Mouse (Mus musculus): ENCODE measurements around the gene 1190002N15Rik. TPM values are rescaled to one million over a fixed set of nuclear protein-coding genes. Genes with fewer than 3 reads are reported as not detected.
A peak's percentile ranks its signal among the peaks of the same experiment; 100 is the strongest.

Gene 1190002N15Rik
- total RNA-seq, 1 experiment = 24.9 TPM

DNA sequence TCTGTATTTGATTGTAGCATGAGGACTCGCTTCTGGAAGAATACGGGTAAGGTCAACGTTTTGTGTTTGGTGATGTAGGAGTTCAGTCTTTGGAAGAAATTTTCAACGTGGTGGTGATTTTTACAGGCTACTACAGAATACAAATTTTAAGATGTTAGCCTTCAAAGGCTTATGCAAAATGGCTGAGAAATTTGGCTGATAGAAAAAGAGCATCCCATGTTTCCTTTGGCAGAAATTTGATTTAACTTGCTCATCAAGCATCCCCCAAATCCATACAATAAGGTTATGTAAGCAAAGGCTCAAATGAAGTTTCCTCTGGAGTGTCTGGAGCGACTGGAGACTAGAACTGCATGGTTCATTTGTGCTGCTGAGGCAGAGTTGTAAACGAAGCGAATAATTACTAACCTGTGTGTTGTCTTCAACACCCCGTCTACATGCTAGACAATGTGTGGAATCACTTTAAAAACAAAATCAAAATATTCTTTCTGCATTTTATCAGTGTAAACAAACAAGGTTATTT, 1.5 kb upstream of the 1190002N15Rik start:
- Histone ChIP-seq H3K27ac (ENCODE audit: insufficient read depth, low read depth, low read length, poor library complexity, severe bottlenecking) (no peak overlapping the region; the same call in 1 of the 2 replicates), H3K4me1 (ENCODE audit: control insufficient read depth in 2 of 2, insufficient read depth in 2 of 2, low read length in 2 of 2, poor library complexity in 1 of 2) (peaks cover 0 to 8% of the 10 kb centered on the region in 2 experiments; a peak in 2 of 4 replicates), H3K9ac (ENCODE audit: insufficient read depth, low read depth, low read length, poor library complexity, severe bottlenecking) (peak overlapping the region; percentile 61; the same call in 1 of the 2 replicates), H3K9me3 (ENCODE audit: control insufficient read depth, insufficient read depth, low read depth, low read length) (no peaks in the 10 kb centered on the region), H3K36me3 (ENCODE audit: control insufficient read depth, insufficient read depth, low read length, poor library complexity, severe bottlenecking) (no peaks in the 10 kb centered on the region), H3K4me3 (ENCODE audit: insufficient read depth in 1 of 2, low read depth in 1 of 2, low read length in 2 of 2, poor library complexity in 1 of 2, severe bottlenecking in 1 of 2) (peak overlapping the region; percentile 69 to 83)
- no peak for DNase-seq (ENCODE audit: low read depth, low spot score)
- TF ChIP-seq MAFK (IDR thresholded peaks at IDR 0.05; ENCODE audit: insufficient read depth, low read depth, low read length) (no peak), HCFC1 (IDR thresholded peaks at IDR 0.05; ENCODE audit: borderline replicate concordance, insufficient read depth, low read length) (no peak), ZNF384 (IDR thresholded peaks at IDR 0.05; ENCODE audit: low read depth, low read length) (no peak), ZC3H11A (IDR thresholded peaks at IDR 0.05; ENCODE audit: borderline replicate concordance, low read depth, low read length) (no peak)
- in situ Hi-C loops (cut with MboI; ENCODE audit: low sequenced_read_pairs in 2 of 2, unreplicated experiment in 2 of 2) = no loop called here

DNA sequence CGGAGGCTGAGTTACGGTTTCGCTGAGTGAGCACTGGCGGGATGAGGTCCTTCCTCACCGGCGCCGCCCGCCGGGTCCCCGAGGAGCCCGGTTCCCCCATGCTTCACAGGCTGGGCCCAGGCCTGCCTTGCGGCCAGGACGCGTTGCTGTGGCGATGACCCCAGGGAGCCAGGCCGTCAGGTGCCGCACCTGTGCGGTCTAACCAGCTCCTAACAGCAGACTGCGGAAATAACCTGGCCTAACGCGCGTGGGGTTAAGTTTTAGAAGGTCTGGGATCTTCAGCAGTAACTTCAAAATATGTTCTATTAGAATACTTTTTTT, 902 bp upstream of the 1190002N15Rik start:
- Histone ChIP-seq H3K4me1 (ENCODE audit: control insufficient read depth in 2 of 2, insufficient read depth in 2 of 2, low read length in 2 of 2, poor library complexity in 1 of 2) (peaks cover 0 to 8% of the 10 kb centered on the region in 2 experiments; a peak in 2 of 4 replicates), H3K27ac (ENCODE audit: insufficient read depth, low read depth, low read length, poor library complexity, severe bottlenecking) (peak overlapping the region; percentile 89; the same call in 1 of the 2 replicates), H3K36me3 (ENCODE audit: control insufficient read depth, insufficient read depth, low read length, poor library complexity, severe bottlenecking) (no peaks in the 10 kb centered on the region), H3K4me3 (ENCODE audit: insufficient read depth in 1 of 2, low read depth in 1 of 2, low read length in 2 of 2, poor library complexity in 1 of 2, severe bottlenecking in 1 of 2) (peak overlapping the region; percentile 69 to 83), H3K9ac (ENCODE audit: insufficient read depth, low read depth, low read length, poor library complexity, severe bottlenecking) (peak overlapping the region; percentile 87), H3K9me3 (ENCODE audit: control insufficient read depth, insufficient read depth, low read depth, low read length) (no peaks in the 10 kb centered on the region)
- DNase-seq (ENCODE audit: low read depth, low spot score) = no peak
- TF ChIP-seq MAFK (IDR thresholded peaks at IDR 0.05; ENCODE audit: insufficient read depth, low read depth, low read length) (peak; percentile 18; the same call in 1 of the 2 replicates), ZC3H11A (IDR thresholded peaks at IDR 0.05; ENCODE audit: borderline replicate concordance, low read depth, low read length) (no peak)
- in situ Hi-C loops (cut with MboI; ENCODE audit: low sequenced_read_pairs in 2 of 2, unreplicated experiment in 2 of 2) = no loop called here

DNA sequence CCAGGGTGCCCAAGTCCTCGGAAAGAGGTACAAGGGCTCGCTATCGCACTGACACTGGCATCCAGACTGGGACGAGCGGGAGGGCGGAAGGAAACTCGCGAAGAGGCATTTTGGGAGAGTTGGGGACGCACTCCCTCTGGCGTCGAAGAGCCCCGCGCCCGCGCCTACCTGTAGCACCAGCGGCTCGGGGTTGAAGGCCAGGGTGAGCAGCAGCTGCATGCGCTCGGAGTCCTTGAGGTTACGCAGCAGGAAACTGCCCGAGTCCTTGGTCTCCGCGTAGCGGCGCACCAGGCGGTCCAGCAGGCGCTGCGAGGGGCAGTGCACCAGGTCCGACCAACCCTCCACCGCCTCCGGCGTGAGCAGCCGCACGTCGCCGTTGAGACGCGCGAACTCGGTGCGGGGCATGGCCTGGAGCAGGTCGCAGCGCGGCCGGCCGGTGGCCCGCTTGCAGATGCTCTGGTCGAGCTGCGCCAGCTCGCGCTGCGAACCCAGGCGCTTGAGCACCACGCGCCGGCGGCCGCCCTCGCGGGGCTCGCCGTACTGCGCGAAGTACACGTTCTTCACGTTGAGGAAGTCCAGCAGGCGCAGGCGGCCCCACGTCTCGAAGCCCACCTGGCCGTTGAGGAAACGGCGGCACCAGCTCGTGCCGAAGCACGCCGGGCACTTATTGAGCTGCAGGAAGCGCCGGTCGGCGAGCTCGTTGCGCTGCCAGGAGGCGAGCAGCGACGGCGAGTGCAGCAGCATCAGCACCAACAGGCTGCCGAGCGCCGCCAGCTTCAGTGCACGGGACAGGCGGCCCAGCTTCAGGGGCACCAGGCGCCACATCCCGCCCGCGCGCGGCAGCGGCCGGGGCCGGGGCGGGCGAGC, 597 bp downstream of the 1190002N15Rik start:
- Histone ChIP-seq H3K27ac (ENCODE audit: insufficient read depth, low read depth, low read length, poor library complexity, severe bottlenecking) (peak overlapping the region; percentile 89; the same call in 1 of the 2 replicates), H3K4me1 (ENCODE audit: control insufficient read depth in 2 of 2, insufficient read depth in 2 of 2, low read length in 2 of 2, poor library complexity in 1 of 2) (peaks cover 2 to 8% of the 10 kb centered on the region in 2 experiments; a peak in 3 of 4 replicates), H3K4me3 (ENCODE audit: insufficient read depth in 1 of 2, low read depth in 1 of 2, low read length in 2 of 2, poor library complexity in 1 of 2, severe bottlenecking in 1 of 2) (peak overlapping the region; percentile 69 to 83), H3K9me3 (ENCODE audit: control insufficient read depth, insufficient read depth, low read depth, low read length) (no peaks in the 10 kb centered on the region), H3K36me3 (ENCODE audit: control insufficient read depth, insufficient read depth, low read length, poor library complexity, severe bottlenecking) (no peaks in the 10 kb centered on the region), H3K9ac (ENCODE audit: insufficient read depth, low read depth, low read length, poor library complexity, severe bottlenecking) (peak overlapping the region; percentile 83)
- DNase-seq (ENCODE audit: low read depth, low spot score) = no peak
- in situ Hi-C loops (cut with MboI; ENCODE audit: low sequenced_read_pairs in 2 of 2, unreplicated experiment in 2 of 2) = no loop called here
- TF ChIP-seq MAFK (IDR thresholded peaks at IDR 0.05; ENCODE audit: insufficient read depth, low read depth, low read length) (no peak), HCFC1 (IDR thresholded peaks at IDR 0.05; ENCODE audit: borderline replicate concordance, insufficient read depth, low read length) (peak; percentile 29; the same call in 1 of the 2 replicates)

DNA sequence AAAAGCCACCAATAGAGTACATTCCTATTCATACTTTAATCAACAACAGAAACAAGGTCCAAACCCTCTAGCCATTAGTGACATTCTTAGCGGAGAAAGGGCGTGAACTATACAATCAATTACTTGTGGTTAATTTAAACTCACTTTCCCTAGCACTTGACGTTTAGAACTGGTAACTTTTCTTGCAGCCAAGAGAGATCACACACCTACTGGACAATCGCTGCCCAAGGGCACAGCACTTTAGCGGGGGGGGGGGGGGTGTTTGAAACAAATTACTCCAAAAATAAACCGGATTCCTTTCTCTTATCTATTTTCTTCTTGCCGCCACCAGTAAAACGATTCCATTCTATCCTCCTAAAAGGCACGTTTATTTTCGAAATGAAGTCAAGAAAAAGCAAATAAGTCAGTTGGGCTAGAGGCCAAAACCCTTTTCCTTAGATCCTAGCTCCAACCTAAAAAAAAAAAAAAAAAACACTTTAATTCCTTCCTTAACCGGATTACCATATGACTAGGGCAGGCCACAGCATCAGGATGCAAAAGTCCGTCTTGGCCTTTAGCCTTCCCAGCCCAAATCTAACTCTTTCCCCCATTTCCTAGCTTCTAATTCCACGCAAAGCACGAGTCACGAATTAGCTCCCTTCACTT, 1.5 kb downstream of the 1190002N15Rik start:
- Histone ChIP-seq H3K36me3 (ENCODE audit: control insufficient read depth, insufficient read depth, low read length, poor library complexity, severe bottlenecking) (no peaks in the 10 kb centered on the region), H3K9ac (ENCODE audit: insufficient read depth, low read depth, low read length, poor library complexity, severe bottlenecking) (peak overlapping the region; percentile 83), H3K27ac (ENCODE audit: insufficient read depth, low read depth, low read length, poor library complexity, severe bottlenecking) (no peak overlapping the region), H3K4me1 (ENCODE audit: control insufficient read depth in 2 of 2, insufficient read depth in 2 of 2, low read length in 2 of 2, poor library complexity in 1 of 2) (peaks cover 2 to 8% of the 10 kb centered on the region in 2 experiments; a peak in 3 of 4 replicates), H3K4me3 (ENCODE audit: insufficient read depth in 1 of 2, low read depth in 1 of 2, low read length in 2 of 2, poor library complexity in 1 of 2, severe bottlenecking in 1 of 2) (peak overlapping the region; percentile 69 to 83), H3K9me3 (ENCODE audit: control insufficient read depth, insufficient read depth, low read depth, low read length) (no peaks in the 10 kb centered on the region)
- in situ Hi-C loops (cut with MboI; ENCODE audit: low sequenced_read_pairs in 2 of 2, unreplicated experiment in 2 of 2) = no loop called here
- DNase-seq (ENCODE audit: low read depth, low spot score) = no peak
- TF ChIP-seq ZNF384 (IDR thresholded peaks at IDR 0.05; ENCODE audit: low read depth, low read length) = 0 out of 2 replicates have a peak, but pooled peaks have one; percentile 43
- no peak for TF ChIP-seq HCFC1 (IDR thresholded peaks at IDR 0.05; ENCODE audit: borderline replicate concordance, insufficient read depth, low read length)
- TF ChIP-seq ZC3H11A (IDR thresholded peaks at IDR 0.05; ENCODE audit: borderline replicate concordance, low read depth, low read length) = no peak
- no peak for TF ChIP-seq CHD2 (IDR thresholded peaks at IDR 0.05; ENCODE audit: low read depth, low read length)

Measured in ES-E14 (cell line).